Mouse (Mus musculus) forebrain, embryonic 16.5 days (tissue): ENCODE results near the gene Sprr2a2. TPM values are rescaled to one million over a fixed set of nuclear protein-coding genes. Genes with fewer than 3 reads are reported as not detected.
"Not testable (repeated sequence)": the region's sequence is repeated elsewhere in the genome, so short reads cannot be mapped to it uniquely, and the experiment has no call there.

Experiments used
- ATAC-seq: fragments of 200-750 bp; cut with Nextera tagmentation; 2 replicates; pipeline ENCODE4 v1.8.0; 2017; ENCODE audit warnings: mild to moderate bottlenecking, moderate library complexity
- H3K27ac ChIP-seq: fragments of 300-500 bp; sonication (generic); 2 replicates; pipeline ENCODE4 v1.5.1; 2014; ENCODE audit warnings: low read length, control low read depth
- H3K27me3 ChIP-seq: fragments of 300-500 bp; sonication (generic); replicated peaks from 2 replicates; pipeline ENCODE4 v1.6.1; 2014; ENCODE audit warnings: low read length; ENCODE audit not compliant: control insufficient read depth, insufficient read depth
- H3K36me3 ChIP-seq: fragments of 300-500 bp; sonication (generic); 2 replicates; pipeline ENCODE4 v1.6.1; 2014; ENCODE audit not compliant: control insufficient read depth, insufficient read depth
- H3K4me1 ChIP-seq: fragments of 300-500 bp; sonication (generic); replicated peaks from 2 replicates; pipeline ENCODE4 v1.6.1; 2014; ENCODE audit warnings: low read length; ENCODE audit not compliant: control insufficient read depth, insufficient read depth
- H3K4me2 ChIP-seq: fragments of 300-500 bp; sonication (generic); 2 replicates; pipeline ENCODE4 v1.6.1; 2014; ENCODE audit warnings: mild to moderate bottlenecking, low read length, control low read depth
- H3K4me3 ChIP-seq: fragments of 300-500 bp; sonication (generic); replicated peaks from 2 replicates; pipeline ENCODE4 v1.5.1; 2014; ENCODE audit warnings: mild to moderate bottlenecking, low read length, control low read depth
- H3K9ac ChIP-seq: fragments of 300-500 bp; sonication (generic); replicated peaks from 2 replicates; pipeline ENCODE4 v1.6.1; 2014; ENCODE audit warnings: low read depth, low read length, control low read depth
- H3K9me3 ChIP-seq: fragments of 300-500 bp; sonication (generic); 2 replicates; pipeline ENCODE4 v1.6.1; 2016; ENCODE audit warnings: low read length; ENCODE audit not compliant: control insufficient read depth
- WGBS: fragments of 180-500 bp; shearing (Covaris S2); extraction: QIAGEN DNeasy Blood & Tissue Kit; methylation state at CpG from one replicate; pipeline ENCODE4 v1.1.7; 2014; 5-methylcytosine and 5-hydroxymethylcytosine counted together
- polyA plus RNA-seq: library from polyadenylated mRNA; unstranded; fragments of >200 nt; fragmentation: Nextera tagmentation; extraction: Ambion mirVana; gene quantifications from 2 replicates; pipeline ENCODE4 v1.2.1, GENCODE M21; 2015

The Sprr2a2 gene
- polyA plus RNA-seq, 1 experiment from 2014 or later: not detected

DNA sequence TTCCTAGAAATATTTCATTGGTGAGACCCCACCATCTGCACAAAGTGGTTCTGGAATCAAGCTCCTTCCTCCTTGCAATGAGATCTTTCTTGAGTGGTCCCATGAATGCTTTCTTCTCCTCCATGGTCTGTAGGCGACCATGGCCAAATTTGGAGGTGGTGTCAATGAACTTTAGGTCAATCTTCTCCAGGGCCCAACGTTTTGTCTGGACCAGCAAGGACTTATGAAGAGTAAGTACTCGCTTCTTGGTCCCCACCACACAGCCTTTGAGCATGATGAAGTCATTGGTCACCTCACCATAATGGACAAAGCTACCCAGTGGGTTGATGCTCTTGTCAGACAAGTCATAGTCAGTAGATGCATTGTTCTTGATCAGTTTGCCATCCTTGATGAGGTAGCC, 11.7 kb downstream of the Sprr2a2 start:
- H3K9ac ChIP-seq, ATAC-seq, H3K27ac ChIP-seq, H3K36me3 ChIP-seq, H3K4me3 ChIP-seq, H3K4me1 ChIP-seq, H3K9me3 ChIP-seq, H3K4me2 ChIP-seq, H3K27me3 ChIP-seq: not testable (repeated sequence)
- WGBS: 78% methylated on average over 3 of the region's 3 CpGs

GRCm38 (mm10) chr3:92236463-92237189, 20.9 kb downstream of the Sprr2a2 start:
- H3K9ac ChIP-seq, H3K27me3 ChIP-seq, H3K4me3 ChIP-seq, H3K4me2 ChIP-seq, H3K4me1 ChIP-seq, H3K27ac ChIP-seq, H3K9me3 ChIP-seq, ATAC-seq, H3K36me3 ChIP-seq: not testable (repeated sequence)
- no CpG with 5 or more reads among the region's 5 CpGs for WGBS

DNA sequence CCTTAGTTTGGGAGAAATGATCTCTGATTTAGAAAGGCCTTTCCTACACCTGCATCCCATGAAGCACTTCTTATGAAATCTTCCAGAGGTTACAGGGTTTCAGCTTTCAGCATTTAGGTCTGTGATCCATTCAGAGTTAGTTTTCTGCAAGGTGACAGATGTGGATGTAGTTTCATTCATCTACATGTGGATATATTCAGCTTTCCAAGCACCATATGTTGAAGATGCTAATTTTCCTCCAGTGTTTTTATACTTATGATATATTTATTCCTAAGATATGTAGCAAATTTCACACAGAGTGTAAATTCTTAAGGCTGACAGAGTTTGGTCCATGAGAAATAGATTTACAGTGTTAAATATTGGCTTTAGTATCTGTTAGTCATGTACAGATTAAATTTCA, 23.0 kb downstream of the Sprr2a2 start:
- H3K9me3 ChIP-seq, H3K9ac ChIP-seq, H3K27ac ChIP-seq, H3K4me3 ChIP-seq, H3K27me3 ChIP-seq, H3K36me3 ChIP-seq, H3K4me1 ChIP-seq, ATAC-seq, H3K4me2 ChIP-seq: not testable (repeated sequence)

DNA sequence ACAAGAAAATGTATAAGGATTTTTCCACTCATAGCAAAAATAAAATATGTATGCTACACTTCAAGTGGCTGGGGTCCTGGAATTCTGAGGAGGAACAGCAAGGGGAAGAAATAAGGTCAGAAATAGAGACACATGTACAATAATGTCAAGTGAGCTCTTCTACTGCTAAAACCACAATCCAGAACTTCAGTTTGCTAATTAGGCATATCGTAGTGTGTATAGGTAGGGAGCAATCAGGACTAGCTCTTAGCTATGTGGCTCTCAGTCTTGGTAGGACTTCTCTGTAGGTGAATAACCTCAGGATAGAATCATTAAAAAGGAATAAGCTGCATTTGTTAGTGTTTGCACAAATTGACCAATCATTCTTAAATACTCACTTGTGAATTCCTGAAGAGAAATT, 23.5 kb downstream of the Sprr2a2 start:
- H3K4me2 ChIP-seq, H3K27me3 ChIP-seq, H3K4me3 ChIP-seq, H3K36me3 ChIP-seq, H3K9me3 ChIP-seq, H3K9ac ChIP-seq, ATAC-seq, H3K4me1 ChIP-seq, H3K27ac ChIP-seq: not testable (repeated sequence)
- WGBS: no CpG with 5 or more reads among the region's 1 CpGs

DNA sequence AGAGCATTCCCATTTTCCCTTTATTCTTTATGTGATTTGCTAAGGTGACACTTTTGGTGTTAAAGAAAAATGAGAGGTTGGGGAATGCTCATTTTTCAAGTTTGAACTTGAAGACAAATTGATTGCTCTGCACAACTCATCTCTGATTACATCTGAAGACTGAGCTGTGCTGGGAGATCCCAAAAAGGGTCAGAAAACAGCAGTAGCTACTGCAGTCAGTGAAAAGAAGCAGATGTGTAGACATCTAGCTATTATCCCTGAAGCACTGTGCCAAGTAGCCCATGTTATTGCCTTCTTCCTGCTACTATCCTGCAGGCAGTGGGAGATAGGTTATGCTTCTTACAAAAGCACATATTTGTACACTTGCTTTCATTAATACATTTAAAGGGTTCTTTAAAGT, 29.1 kb downstream of the Sprr2a2 start:
- not testable (repeated sequence) for H3K9ac ChIP-seq, H3K27ac ChIP-seq, H3K4me2 ChIP-seq, H3K36me3 ChIP-seq, H3K27me3 ChIP-seq, H3K9me3 ChIP-seq, ATAC-seq, H3K4me1 ChIP-seq, H3K4me3 ChIP-seq

DNA sequence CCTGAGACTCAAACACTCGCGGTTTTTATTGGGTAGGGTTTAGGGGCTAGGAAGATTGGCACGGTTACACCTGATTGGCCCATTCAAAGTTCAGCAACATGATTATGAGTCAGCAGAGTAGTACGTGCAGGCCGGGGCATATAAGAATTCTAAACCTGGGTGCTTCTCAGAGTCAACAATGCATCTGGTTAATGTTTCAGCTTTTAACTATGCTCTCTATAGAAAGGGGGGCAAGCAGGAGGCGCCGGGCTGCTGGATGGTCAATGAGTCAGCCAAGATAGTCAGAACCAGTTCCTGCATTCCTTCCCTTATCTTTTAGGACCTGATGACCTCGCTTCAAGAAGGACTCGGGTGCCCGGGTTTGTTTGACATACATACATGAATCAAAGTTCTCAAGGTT, 30.5 kb downstream of the Sprr2a2 start:
- not testable (repeated sequence) for H3K4me1 ChIP-seq, H3K36me3 ChIP-seq, H3K9ac ChIP-seq, H3K27me3 ChIP-seq, H3K9me3 ChIP-seq, H3K4me3 ChIP-seq, H3K27ac ChIP-seq, H3K4me2 ChIP-seq, ATAC-seq
- WGBS: no CpG with 5 or more reads among the region's 10 CpGs

GRCm38 (mm10) chr3:92248494-92248893, 32.8 kb downstream of the Sprr2a2 start:
- not testable (repeated sequence) for H3K9ac ChIP-seq, H3K4me2 ChIP-seq, H3K9me3 ChIP-seq, H3K27ac ChIP-seq, H3K36me3 ChIP-seq, H3K4me1 ChIP-seq, H3K4me3 ChIP-seq, H3K27me3 ChIP-seq
- 0 out of 2 replicates have a peak, but pooled peaks have one; percentile 40 for ATAC-seq

DNA sequence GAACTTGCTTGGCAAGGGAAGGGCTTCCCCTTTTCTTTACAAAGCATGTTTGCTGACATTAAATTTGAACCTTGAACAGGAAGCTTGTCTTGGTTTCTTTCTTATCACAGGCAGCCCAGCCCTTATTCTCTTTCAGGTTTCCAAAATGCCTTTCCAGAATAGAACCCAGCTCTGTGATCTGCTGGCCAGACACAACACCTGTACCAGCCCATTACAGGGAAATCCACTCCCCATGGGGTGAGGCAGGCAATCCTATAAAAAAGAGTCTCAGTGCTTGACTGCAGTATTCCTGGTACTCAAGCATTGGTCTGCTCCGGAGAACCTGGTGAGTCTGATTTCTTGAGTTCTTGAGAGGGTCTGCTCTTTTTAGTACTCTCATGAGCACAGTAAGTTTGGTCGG, 34.7 kb downstream of the Sprr2a2 start:
- not testable (repeated sequence) for H3K9me3 ChIP-seq, H3K36me3 ChIP-seq, H3K4me3 ChIP-seq, H3K9ac ChIP-seq, ATAC-seq, H3K4me2 ChIP-seq, H3K27me3 ChIP-seq, H3K4me1 ChIP-seq, H3K27ac ChIP-seq
- 91% methylated on average over 1 of the region's 2 CpGs for WGBS

DNA sequence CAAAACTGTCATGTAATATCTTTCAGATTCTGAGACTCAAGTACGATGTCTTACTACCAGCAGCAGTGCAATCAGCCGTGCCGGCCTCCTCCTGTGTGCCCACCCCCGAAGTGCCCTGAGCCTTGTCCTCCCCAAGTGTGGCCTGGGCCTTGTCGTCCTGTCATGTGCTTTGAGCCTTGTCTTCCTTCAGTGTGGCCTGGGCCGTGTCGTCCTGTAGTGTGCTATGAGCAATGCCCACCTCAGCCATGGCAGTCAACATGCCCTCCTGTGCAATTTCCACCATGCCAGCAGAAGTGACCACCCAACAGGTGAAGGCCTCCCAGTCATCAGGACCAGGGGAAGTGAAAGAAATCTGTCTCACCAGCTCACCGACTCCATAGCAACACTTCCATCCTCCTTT, 38.1 kb downstream of the Sprr2a2 start:
- 0 out of 2 replicates have a peak, but pooled peaks have one; percentile 23 for ATAC-seq
- not testable (repeated sequence) for H3K4me1 ChIP-seq, H3K4me3 ChIP-seq, H3K9ac ChIP-seq, H3K27me3 ChIP-seq, H3K4me2 ChIP-seq, H3K27ac ChIP-seq, H3K36me3 ChIP-seq, H3K9me3 ChIP-seq
- WGBS: no CpG with 5 or more reads among the region's 8 CpGs

GRCm38 (mm10) chr3:92258526-92258925, 42.8 kb downstream of the Sprr2a2 start:
- not testable (repeated sequence) for H3K4me1 ChIP-seq, H3K4me3 ChIP-seq, H3K27me3 ChIP-seq, H3K27ac ChIP-seq, H3K36me3 ChIP-seq, H3K9me3 ChIP-seq, H3K9ac ChIP-seq, H3K4me2 ChIP-seq
- ATAC-seq: 0 out of 2 replicates have a peak, but pooled peaks have one; percentile 23
